Mouse (Mus musculus): ENCODE data around the gene Foxn2. TPM values are rescaled to one million over a fixed set of nuclear protein-coding genes. Genes with fewer than 3 reads are reported as not detected.

Gene Foxn2
- polyA plus RNA-seq, 1 experiment from 2014 or later, result 7.2 TPM

- Histone ChIP-seq H3K4me1 (ENCODE audit: control insufficient read depth, insufficient read depth, low read length) (no peaks in the 10 kb centered on the region), H3K4me3 (ENCODE audit: low read depth, low read length) (no peak overlapping the region), H3K36me3 (ENCODE audit: control insufficient read depth, insufficient read depth, low read length) (no peaks in the 10 kb centered on the region), H3K27me3 (ENCODE audit: control insufficient read depth, insufficient read depth, low read length) (no peaks in the 10 kb centered on the region), H3K9me3 (ENCODE audit: control insufficient read depth, low read length) (no peaks in the 10 kb centered on the region), H3K4me2 (no peak overlapping the region), H3K27ac (ENCODE audit: low read depth, low read length) (no peak overlapping the region), H3K9ac (ENCODE audit: low read length) (no peak overlapping the region)
- no peak for ATAC-seq (ENCODE audit: low FRiP score)
- peak; percentile 53 for DNase-seq (ENCODE audit: low spot score, missing footprints)
- WGBS, result 87% methylated on average over 13 of the region's 13 CpGs
These were observed 38.5 kb downstream of the Foxn2 start for GRCm38 (mm10) chr17:88479040-88479439.

GRCm38 (mm10) chr17:88480369-88480768, 39.9 kb downstream of the Foxn2 start:
- Histone ChIP-seq H3K9me3 (ENCODE audit: control insufficient read depth, low read length) (no peaks in the 10 kb centered on the region), H3K9ac (ENCODE audit: low read length) (no peak overlapping the region), H3K4me3 (ENCODE audit: low read depth, low read length) (no peak overlapping the region), H3K27me3 (ENCODE audit: control insufficient read depth, insufficient read depth, low read length) (no peaks in the 10 kb centered on the region), H3K36me3 (ENCODE audit: control insufficient read depth, insufficient read depth, low read length) (no peaks in the 10 kb centered on the region), H3K27ac (ENCODE audit: low read depth, low read length) (no peak overlapping the region), H3K4me1 (ENCODE audit: control insufficient read depth, insufficient read depth, low read length) (no peaks in the 10 kb centered on the region), H3K4me2 (no peak overlapping the region)
- no peak for ATAC-seq (ENCODE audit: low FRiP score)
- peak; percentile 31 for DNase-seq (ENCODE audit: low spot score, missing footprints)
- 95% methylated on average over 10 of the region's 10 CpGs for WGBS

- 90% methylated on average over 2 of the region's 2 CpGs for WGBS
- H3K4me2 ChIP-seq, result no peak overlapping the region
- H3K4me3 ChIP-seq (ENCODE audit: low read depth, low read length), result no peak overlapping the region
- H3K9me3 ChIP-seq (ENCODE audit: control insufficient read depth, low read length), result no peaks in the 10 kb centered on the region
- H3K27ac ChIP-seq (ENCODE audit: low read depth, low read length), result no peak overlapping the region
- no peaks in the 10 kb centered on the region for H3K36me3 ChIP-seq (ENCODE audit: control insufficient read depth, insufficient read depth, low read length)
- ATAC-seq (ENCODE audit: low FRiP score) (no peak), DNase-seq (ENCODE audit: low spot score, missing footprints) (peak; percentile 4)
- no peaks in the 10 kb centered on the region for H3K4me1 ChIP-seq (ENCODE audit: control insufficient read depth, insufficient read depth, low read length)
- no peaks in the 10 kb centered on the region for H3K27me3 ChIP-seq (ENCODE audit: control insufficient read depth, insufficient read depth, low read length)
- H3K9ac ChIP-seq (ENCODE audit: low read length), result no peak overlapping the region
These were observed 40.6 kb downstream of the Foxn2 start for GRCm38 (mm10) chr17:88481062-88481461.

GRCm38 (mm10) chr17:88481587-88481986, 41.1 kb downstream of the Foxn2 start:
- DNase-seq (ENCODE audit: low spot score, missing footprints), result peak; percentile 8
- Histone ChIP-seq H3K36me3 (ENCODE audit: control insufficient read depth, insufficient read depth, low read length) (peaks cover 3% of the 10 kb centered on the region; the same call in 1 of the 2 replicates), H3K4me3 (ENCODE audit: low read depth, low read length) (no peak overlapping the region), H3K9ac (ENCODE audit: low read length) (no peak overlapping the region), H3K4me2 (no peak overlapping the region), H3K4me1 (ENCODE audit: control insufficient read depth, insufficient read depth, low read length) (no peaks in the 10 kb centered on the region), H3K9me3 (ENCODE audit: control insufficient read depth, low read length) (no peaks in the 10 kb centered on the region), H3K27me3 (ENCODE audit: control insufficient read depth, insufficient read depth, low read length) (no peaks in the 10 kb centered on the region), H3K27ac (ENCODE audit: low read depth, low read length) (no peak overlapping the region)
- 95% methylated on average over 3 of the region's 3 CpGs for WGBS
- ATAC-seq (ENCODE audit: low FRiP score), result no peak

GRCm38 (mm10) chr17:88484539-88484938, 44.0 kb downstream of the Foxn2 start:
- 95% methylated on average over 11 of the region's 11 CpGs for WGBS
- Histone ChIP-seq H3K27ac (ENCODE audit: low read depth, low read length) (no peak overlapping the region), H3K27me3 (ENCODE audit: control insufficient read depth, insufficient read depth, low read length) (no peaks in the 10 kb centered on the region), H3K9ac (ENCODE audit: low read length) (no peak overlapping the region), H3K4me2 (no peak overlapping the region), H3K4me3 (ENCODE audit: low read depth, low read length) (no peak overlapping the region), H3K36me3 (ENCODE audit: control insufficient read depth, insufficient read depth, low read length) (peaks cover 3% of the 10 kb centered on the region; the same call in 1 of the 2 replicates), H3K4me1 (ENCODE audit: control insufficient read depth, insufficient read depth, low read length) (no peaks in the 10 kb centered on the region), H3K9me3 (ENCODE audit: control insufficient read depth, low read length) (no peaks in the 10 kb centered on the region)
- ATAC-seq (ENCODE audit: low FRiP score) (no peak), DNase-seq (ENCODE audit: low spot score, missing footprints) (peak; percentile 51)

GRCm38 (mm10) chr17:88484951-88485350, 44.4 kb downstream of the Foxn2 start:
- Histone ChIP-seq H3K36me3 (ENCODE audit: control insufficient read depth, insufficient read depth, low read length) (peaks cover 3% of the 10 kb centered on the region; the same call in 1 of the 2 replicates), H3K4me2 (no peak overlapping the region), H3K4me3 (ENCODE audit: low read depth, low read length) (no peak overlapping the region), H3K27me3 (ENCODE audit: control insufficient read depth, insufficient read depth, low read length) (no peaks in the 10 kb centered on the region), H3K27ac (ENCODE audit: low read depth, low read length) (no peak overlapping the region), H3K9me3 (ENCODE audit: control insufficient read depth, low read length) (no peaks in the 10 kb centered on the region), H3K4me1 (ENCODE audit: control insufficient read depth, insufficient read depth, low read length) (no peaks in the 10 kb centered on the region), H3K9ac (ENCODE audit: low read length) (no peak overlapping the region)
- no peak for ATAC-seq (ENCODE audit: low FRiP score)
- WGBS, result 82% methylated on average over 1 of the region's 1 CpGs
- peak; percentile 75 for DNase-seq (ENCODE audit: low spot score, missing footprints)

- no peak overlapping the region for H3K9ac ChIP-seq (ENCODE audit: low read length)
- 86% methylated on average over 10 of the region's 10 CpGs for WGBS
- H3K9me3 ChIP-seq (ENCODE audit: control insufficient read depth, low read length), result no peaks in the 10 kb centered on the region
- H3K27me3 ChIP-seq (ENCODE audit: control insufficient read depth, insufficient read depth, low read length), result no peaks in the 10 kb centered on the region
- peaks cover 3% of the 10 kb centered on the region; the same call in 1 of the 2 replicates for H3K36me3 ChIP-seq (ENCODE audit: control insufficient read depth, insufficient read depth, low read length)
- peaks cover 14% of the 10 kb centered on the region for H3K4me1 ChIP-seq (ENCODE audit: control insufficient read depth, insufficient read depth, low read length)
- H3K4me3 ChIP-seq (ENCODE audit: low read depth, low read length), result no peak overlapping the region
- DNase-seq (ENCODE audit: low spot score, missing footprints), result peak; percentile 71
- no peak overlapping the region for H3K27ac ChIP-seq (ENCODE audit: low read depth, low read length)
- no peak overlapping the region for H3K4me2 ChIP-seq
- no peak for ATAC-seq (ENCODE audit: low FRiP score)
These were observed 50.0 kb downstream of the Foxn2 start for GRCm38 (mm10) chr17:88490546-88490945.

- ATAC-seq (ENCODE audit: low FRiP score) (no peak), DNase-seq (ENCODE audit: low spot score, missing footprints) (peak; percentile 65)
- Histone ChIP-seq H3K9me3 (ENCODE audit: control insufficient read depth, low read length) (no peaks in the 10 kb centered on the region), H3K4me3 (ENCODE audit: low read depth, low read length) (no peak overlapping the region), H3K27me3 (ENCODE audit: control insufficient read depth, insufficient read depth, low read length) (no peaks in the 10 kb centered on the region), H3K36me3 (ENCODE audit: control insufficient read depth, insufficient read depth, low read length) (peaks cover under 1% of the 10 kb centered on the region; the same call in 1 of the 2 replicates), H3K4me2 (no peak overlapping the region), H3K4me1 (ENCODE audit: control insufficient read depth, insufficient read depth, low read length) (peaks cover 14% of the 10 kb centered on the region), H3K9ac (ENCODE audit: low read length) (no peak overlapping the region), H3K27ac (ENCODE audit: low read depth, low read length) (no peak overlapping the region)
- 95% methylated on average over 13 of the region's 13 CpGs for WGBS
These were observed 51.0 kb downstream of the Foxn2 start for GRCm38 (mm10) chr17:88491366-88492106.

GRCm38 (mm10) chr17:88492107-88492460, 51.6 kb downstream of the Foxn2 start:
- peaks cover 14% of the 10 kb centered on the region for H3K4me1 ChIP-seq (ENCODE audit: control insufficient read depth, insufficient read depth, low read length)
- no peak overlapping the region for H3K27ac ChIP-seq (ENCODE audit: low read depth, low read length)
- H3K27me3 ChIP-seq (ENCODE audit: control insufficient read depth, insufficient read depth, low read length), result no peaks in the 10 kb centered on the region
- DNase-seq (ENCODE audit: low spot score, missing footprints) (peak; percentile 78), ATAC-seq (ENCODE audit: low FRiP score) (no peak)
- no peaks in the 10 kb centered on the region for H3K36me3 ChIP-seq (ENCODE audit: control insufficient read depth, insufficient read depth, low read length)
- no peak overlapping the region for H3K9ac ChIP-seq (ENCODE audit: low read length)
- no peak overlapping the region for H3K4me2 ChIP-seq
- H3K9me3 ChIP-seq (ENCODE audit: control insufficient read depth, low read length), result no peaks in the 10 kb centered on the region
- WGBS, result 90% methylated on average over 5 of the region's 5 CpGs
- H3K4me3 ChIP-seq (ENCODE audit: low read depth, low read length), result no peak overlapping the region

Data from midbrain, embryonic 11.5 days (tissue).